Mouse (Mus musculus) liver, embryonic 14.5 days (tissue): ENCODE data around the gene Glyatl3.

Experiments used
- CTCF ChIP-seq: IDR thresholded peaks from 2 replicates; pipeline ENCODE4 v1.5.1; 2016; ENCODE audit warnings: antibody characterized with exemption, low read depth, control low read depth
- EP300 ChIP-seq: IDR thresholded peaks from 2 replicates; pipeline ENCODE4 v1.6.1; 2016; ENCODE audit warnings: antibody characterized with exemption, low read depth

DNA sequence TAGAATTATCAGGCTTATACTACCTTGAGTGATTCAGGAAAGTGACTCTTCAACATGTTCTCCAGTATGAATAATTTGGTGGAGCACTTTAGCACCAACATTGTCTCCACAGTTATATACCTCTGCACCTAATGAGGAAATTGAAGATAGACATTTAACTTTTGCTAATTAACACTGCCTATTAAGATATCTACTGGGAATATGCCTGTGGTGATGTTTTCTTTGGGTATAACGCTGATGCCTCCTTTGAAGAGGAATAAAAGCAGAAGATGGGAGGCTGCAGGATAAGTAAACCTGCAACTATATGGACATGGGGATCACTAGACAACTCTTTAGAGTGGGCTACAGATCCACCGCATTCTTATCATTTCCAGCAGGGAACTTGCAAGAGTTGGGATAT lies at the start of gene Glyatl3:
- TF ChIP-seq CTCF (no peak), EP300 (no peak)
